Mouse (Mus musculus): ENCODE data around the gene Sorl1. TPM values are rescaled to one million over a fixed set of nuclear protein-coding genes. Genes with fewer than 3 reads are reported as not detected.
A peak's percentile ranks its signal among the peaks of the same experiment; 100 is the strongest.
"Not testable (repeated sequence)": the region's sequence is repeated elsewhere in the genome, so short reads cannot be mapped to it uniquely, and the experiment has no call there.

The Sorl1 gene
- total RNA-seq, 2 experiments from 2014 or later: 12.5 to 13.3 TPM

- intact Hi-C loops (cut with DNase I): no loop called here
- DNase-seq: no peak
Measured at GRCm38 (mm10) chr9:42097006-42097730, 26.9 kb downstream of the Sorl1 start.

DNA sequence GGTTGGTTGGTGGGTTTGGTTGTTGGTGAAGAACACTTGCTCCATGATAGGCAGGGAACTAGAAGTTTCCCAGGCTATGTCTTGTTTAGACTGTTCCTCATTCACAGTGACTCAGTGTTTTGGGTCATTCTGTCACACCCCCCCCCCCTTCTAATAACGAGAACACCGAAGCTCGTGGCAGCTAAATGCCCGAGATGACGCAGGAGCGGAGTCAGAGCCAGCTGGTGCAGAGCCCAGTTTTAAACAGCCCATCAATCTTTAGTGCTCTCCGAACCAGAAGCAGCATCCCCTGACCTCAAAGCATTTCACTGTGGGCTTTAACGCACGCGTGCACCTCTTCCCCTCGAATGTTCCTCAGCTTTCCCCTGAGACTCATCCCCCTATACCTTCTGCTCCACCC is 29.3 kb downstream of the Sorl1 start:
- peak; percentile 27 to 55 for DNase-seq
- intact Hi-C loops (cut with DNase I): no loop called here

- no peak for DNase-seq
- intact Hi-C loops (cut with DNase I): no loop called here
Measured at GRCm38 (mm10) chr9:42094028-42094551, 30.0 kb downstream of the Sorl1 start.

DNA sequence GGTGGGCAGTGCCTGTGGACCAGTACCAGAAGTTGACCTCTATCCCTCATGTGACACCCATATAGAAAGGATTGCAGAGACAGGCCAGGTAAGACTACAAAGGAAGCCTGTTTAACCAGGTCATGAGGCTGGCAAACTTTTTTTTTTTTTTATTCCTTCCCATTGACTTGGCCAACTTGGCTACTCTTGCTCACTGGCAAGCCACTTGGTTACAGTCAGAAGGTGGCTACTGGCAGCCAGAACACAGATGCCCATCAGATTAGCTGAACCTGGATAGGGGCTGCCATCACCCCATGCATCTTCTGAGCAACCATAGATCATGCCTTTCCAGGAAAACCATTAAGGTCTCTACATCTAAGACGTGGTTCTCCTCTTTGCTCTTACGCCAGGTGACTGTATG is 31.3 kb downstream of the Sorl1 start:
- intact Hi-C loops (cut with DNase I): no loop called here
- no peak for DNase-seq

- DNase-seq: no peak
- intact Hi-C loops (cut with DNase I): no loop called here
Measured at GRCm38 (mm10) chr9:42091561-42091960, 32.5 kb downstream of the Sorl1 start.

- DNase-seq: no peak
- intact Hi-C loops (cut with DNase I): no loop called here
Measured at GRCm38 (mm10) chr9:42087921-42088320, 36.2 kb downstream of the Sorl1 start.

DNA sequence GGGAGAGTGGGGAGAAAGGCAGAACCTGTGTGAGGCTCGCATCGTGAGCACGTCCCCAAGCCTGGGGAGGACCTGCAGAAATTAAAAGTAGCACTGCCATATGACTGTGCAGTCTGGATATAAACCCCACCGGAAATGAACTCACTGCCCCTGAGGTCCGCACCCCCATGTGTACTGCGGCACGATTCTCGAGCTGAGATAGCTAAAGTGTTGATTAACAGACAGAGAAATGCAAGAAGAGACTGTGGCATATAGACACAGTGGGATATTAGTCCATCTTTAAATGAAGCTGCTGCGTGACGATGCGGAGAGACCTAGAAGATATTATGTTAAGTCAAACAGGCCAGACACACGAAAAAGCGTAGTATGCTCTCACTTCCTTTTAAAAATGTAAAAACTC is 38.1 kb downstream of the Sorl1 start:
- intact Hi-C loops (cut with DNase I): no loop called here
- DNase-seq: no peak

DNA sequence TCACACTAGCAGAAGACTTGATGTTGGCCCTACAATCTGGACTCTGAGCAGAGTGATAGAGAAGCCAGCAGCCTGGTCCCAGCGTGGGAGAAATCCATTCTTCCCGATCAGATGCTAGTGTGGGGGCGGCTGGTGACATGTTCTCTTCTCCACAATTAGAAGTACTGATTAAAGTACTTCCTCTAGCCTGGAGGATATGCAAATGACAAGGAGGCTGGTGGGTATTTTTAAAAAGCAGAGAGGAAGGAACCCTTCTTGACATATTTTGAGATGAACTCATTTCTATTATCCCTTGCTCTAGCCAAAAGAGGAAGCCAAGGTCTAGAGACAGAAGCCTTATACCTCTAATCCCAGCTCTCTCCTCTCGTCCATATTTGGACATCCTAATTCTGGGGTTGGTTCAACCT is 40.4 kb downstream of the Sorl1 start:
- intact Hi-C loops (cut with DNase I): no loop called here
- no peak for DNase-seq

DNA sequence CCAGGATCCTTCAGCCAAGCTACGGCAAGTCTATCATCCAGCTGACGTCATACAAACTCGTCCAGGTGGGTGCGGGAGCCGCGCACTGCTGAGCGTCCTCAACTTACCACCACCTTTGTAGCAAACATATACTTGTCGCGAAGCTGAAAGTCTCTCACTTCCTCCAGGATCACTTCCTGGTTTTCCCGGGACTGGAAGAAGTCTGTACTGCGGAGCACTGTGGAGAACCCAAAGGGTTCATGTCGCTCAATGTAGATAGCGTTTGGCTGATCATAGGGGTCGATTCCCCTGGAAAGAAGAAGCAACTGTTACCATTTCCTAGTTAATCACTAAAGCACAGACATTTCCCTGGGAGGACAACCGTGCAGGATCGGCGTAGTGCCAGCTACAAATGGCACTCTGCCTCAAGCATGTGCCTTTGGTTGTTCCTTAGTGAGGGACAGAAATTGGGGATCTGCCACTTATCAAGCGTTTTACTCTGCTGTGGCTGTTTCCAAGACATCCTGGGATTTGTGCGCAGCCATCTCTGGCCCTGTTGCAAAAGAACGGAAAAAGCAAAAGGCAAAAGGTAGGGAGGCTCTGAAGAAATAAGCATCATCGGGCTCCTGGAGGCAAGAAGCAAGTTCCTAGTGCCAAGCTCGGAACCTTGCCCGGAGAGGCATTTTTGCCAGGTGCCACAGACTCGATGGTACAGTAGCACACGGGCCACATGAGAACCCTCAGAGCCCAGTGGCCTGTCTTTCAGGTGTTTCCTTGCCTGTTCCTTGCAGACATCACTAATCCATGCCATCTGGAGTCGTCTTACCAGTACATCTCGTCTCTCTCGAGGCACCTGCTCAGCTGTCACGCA is 42.2 kb downstream of the Sorl1 start:
- intact Hi-C loops (cut with DNase I): no loop called here

GRCm38 (mm10) chr9:42080671-42081070 is 43.4 kb downstream of the Sorl1 start:
- intact Hi-C loops (cut with DNase I): no loop called here
- DNase-seq: no peak

More for the DNA sequence above, 42.2 kb downstream of the Sorl1 start:
- DNase-seq: no peak

DNA sequence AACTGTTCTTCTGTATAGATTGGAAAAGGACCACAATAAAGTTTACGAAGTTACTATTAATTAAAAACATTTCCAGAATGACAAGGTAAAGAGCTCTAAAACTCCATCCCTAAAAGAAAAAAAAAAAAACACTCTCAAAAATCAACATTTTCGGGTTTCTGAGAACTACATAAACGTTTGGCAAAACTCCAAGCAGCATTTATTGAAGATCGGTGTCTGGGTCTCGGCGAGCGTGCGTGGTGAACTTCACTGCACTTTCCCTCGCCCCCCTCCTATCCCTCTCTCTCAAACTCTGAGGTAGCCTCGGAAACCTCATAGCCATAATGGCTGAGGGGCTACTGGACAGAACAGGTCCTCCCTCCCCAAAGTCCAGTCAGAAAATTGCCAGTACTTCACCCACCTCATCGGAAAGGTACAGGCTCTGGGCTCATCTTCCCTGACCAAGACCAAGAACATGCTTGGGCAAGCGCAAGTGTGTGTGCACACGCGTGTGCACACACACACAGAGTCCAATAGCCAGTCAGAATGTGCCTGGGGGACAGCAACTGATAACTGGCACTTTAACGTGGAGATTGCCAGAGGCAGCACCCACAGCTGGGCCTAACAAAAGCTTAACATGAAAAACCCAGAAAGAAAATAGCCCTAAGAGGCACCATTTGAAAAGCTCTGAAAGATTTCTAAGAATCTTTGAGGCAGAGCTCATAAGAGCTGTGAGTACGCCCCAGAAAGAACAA is 46.8 kb downstream of the Sorl1 start:
- no peak for DNase-seq
- intact Hi-C loops (cut with DNase I): no loop called here

DNA sequence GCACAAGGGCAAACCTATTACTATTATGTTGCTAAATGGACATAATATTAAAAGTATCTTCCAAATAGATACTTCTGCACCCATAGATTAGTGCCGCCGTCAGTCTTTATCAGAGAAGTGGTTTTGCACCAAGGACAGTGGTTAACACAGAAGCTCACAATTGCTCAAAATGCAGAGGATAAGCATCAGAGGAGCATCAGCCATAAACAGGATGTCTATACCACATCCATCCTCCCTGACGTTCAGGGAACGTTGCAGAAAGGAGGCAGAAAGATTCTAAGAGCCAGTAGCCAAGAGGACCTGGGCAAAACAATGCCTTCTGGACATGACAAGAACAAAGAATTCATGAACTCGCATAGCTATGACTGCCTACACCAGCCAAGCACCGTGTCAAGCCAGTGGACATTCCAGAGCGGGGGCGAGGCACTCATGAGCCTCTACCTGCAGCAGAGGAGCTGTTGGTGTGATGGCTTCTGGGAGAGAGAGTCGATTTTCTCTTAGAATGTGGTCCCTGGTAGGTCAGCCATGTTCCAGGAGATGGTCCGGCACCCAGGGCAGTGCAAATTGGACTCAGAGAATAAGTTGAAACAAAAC is 47.7 kb downstream of the Sorl1 start:
- intact Hi-C loops (cut with DNase I): no loop called here
- DNase-seq: no peak

GRCm38 (mm10) chr9:42075241-42075640 is 48.9 kb downstream of the Sorl1 start:
- intact Hi-C loops (cut with DNase I): no loop called here
- DNase-seq: no peak

DNA sequence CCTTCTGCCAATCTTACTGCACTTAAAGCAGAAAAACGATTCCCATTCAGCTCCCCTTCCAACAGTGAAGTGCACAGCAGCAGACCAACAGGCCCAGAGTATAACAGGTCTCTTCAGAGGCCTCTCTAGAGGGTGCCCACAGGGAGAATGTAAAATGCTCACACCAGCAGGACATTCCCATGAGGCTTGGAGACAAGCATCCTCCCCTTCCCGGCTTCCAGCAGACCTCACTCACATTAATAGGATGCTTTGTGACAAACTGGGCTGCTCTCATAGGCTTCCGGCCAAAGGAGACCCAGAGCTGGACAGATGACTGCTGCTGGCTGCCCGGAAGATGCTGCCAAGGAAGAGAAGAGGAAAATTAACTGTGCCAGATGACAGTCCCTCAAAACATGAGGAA is 52.1 kb downstream of the Sorl1 start:
- intact Hi-C loops (cut with DNase I): loop anchor here (5.0 kb wide), 1 partner anchor 50 kb away; the partner anchor contains the start of gene Sorl1
- DNase-seq: no peak

GRCm38 (mm10) chr9:42070856-42071255 is 53.2 kb downstream of the Sorl1 start:
- intact Hi-C loops (cut with DNase I): loop anchor here (5.0 kb wide), 1 partner anchor 51 kb away; the partner anchor contains the start of gene Sorl1
- DNase-seq: no peak

DNA sequence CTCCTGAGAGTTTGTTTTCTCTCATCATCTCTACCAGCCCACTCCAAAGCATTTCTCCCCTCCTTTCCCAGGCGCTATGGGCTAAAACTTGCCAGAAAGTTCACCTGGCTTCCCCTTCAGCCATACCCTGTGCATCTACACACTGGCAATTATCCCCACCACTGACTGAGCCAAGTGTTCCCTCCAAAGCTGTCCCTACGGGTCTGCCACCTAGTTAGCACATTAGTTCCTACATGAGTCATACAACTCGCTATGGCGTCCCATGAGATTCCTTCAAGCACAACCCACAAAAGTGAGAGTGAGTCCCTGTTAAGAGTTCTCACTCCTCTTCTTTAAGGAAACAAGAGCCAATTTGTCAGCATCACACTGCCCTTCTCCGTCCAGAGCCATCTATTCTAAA is 54.6 kb downstream of the Sorl1 start:
- intact Hi-C loops (cut with DNase I): no loop called here
- DNase-seq: no peak

- intact Hi-C loops (cut with DNase I): no loop called here
- DNase-seq: no peak
Measured at GRCm38 (mm10) chr9:42067950-42068349, 56.1 kb downstream of the Sorl1 start.

DNA sequence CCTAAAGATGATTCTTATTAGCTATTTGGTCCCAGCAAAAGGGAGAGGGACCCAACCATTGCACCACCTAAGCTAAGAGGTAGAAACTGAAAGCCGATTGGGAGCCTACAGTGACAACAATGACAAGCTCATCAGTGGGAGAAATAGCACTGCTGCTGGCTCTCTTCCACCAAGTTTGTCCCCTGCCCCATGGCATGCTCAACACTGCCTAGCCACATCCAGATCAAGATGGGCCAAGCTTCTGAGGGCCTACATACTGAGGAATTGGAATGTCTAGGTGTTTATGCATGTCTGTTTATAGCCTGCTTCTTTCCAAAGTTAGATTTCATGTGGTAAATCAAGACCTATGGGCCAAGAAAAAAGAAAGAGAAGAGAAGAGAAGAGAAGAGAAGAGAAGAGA is 58.3 kb downstream of the Sorl1 start:
- intact Hi-C loops (cut with DNase I): no loop called here
- no peak for DNase-seq

GRCm38 (mm10) chr9:42063391-42063790 is 60.7 kb downstream of the Sorl1 start:
- intact Hi-C loops (cut with DNase I): no loop called here
- no peak for DNase-seq

- intact Hi-C loops (cut with DNase I): no loop called here
- DNase-seq: no peak
Measured at GRCm38 (mm10) chr9:42062269-42062668, 61.8 kb downstream of the Sorl1 start.

DNA sequence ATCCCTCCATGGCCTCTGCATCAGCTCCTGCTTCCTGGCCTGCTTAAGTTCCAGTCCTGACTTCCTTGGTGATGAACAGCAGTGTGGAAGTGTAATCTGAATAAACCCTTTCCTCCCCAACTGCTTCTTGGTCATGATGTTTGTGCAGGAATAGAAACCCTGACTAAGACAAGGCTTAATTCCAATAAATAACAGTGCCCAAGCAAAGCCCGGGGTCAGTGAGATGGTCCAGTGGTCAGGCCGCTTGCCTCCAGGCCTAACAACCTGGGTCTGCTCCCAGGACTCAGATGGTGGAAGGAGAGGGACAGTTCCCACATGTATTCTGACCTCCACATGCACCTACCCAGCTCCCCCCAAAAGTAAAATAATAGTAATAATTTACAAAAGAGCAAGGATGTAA is 65.1 kb downstream of the Sorl1 start:
- intact Hi-C loops (cut with DNase I); DNase-seq: not testable (repeated sequence)

Measured in heart, postnatal 36 days (tissue).